Mouse (Mus musculus): ENCODE measurements around the gene Crybg3.

- TF ChIP-seq POLR2AphosphoS2 (IDR thresholded peaks at IDR 0.05; ENCODE audit: insufficient read length, low read depth) (no peak), TCF12 (IDR thresholded peaks at IDR 0.05; ENCODE audit: insufficient read depth, poor library complexity, severe bottlenecking) (no peak), POLR2A (IDR thresholded peaks at IDR 0.05; ENCODE audit: insufficient read length, low read depth) (no peak), MAX (IDR thresholded peaks at IDR 0.05; ENCODE audit: low read depth) (no peak), USF1 (IDR thresholded peaks at IDR 0.05; ENCODE audit: low read depth) (no peak), TCF3 (IDR thresholded peaks at IDR 0.05; ENCODE audit: insufficient read length, low read depth) (no peak), E2F4 (IDR thresholded peaks at IDR 0.05; ENCODE audit: insufficient read depth) (no peak), MYOD1 (IDR thresholded peaks at IDR 0.05; ENCODE audit: control insufficient read depth in 1 of 3, insufficient read length in 2 of 3, low read depth in 2 of 3) (no peak), CEBPB (IDR thresholded peaks at IDR 0.05; ENCODE audit: insufficient read depth, poor library complexity, severe bottlenecking) (no peak), MYOG (IDR thresholded peaks at IDR 0.05; ENCODE audit: control insufficient read depth in 1 of 3, insufficient read depth in 1 of 3, insufficient read length in 2 of 3, low read depth in 2 of 3) (no peak), SRF (IDR thresholded peaks at IDR 0.05; ENCODE audit: control insufficient read depth, insufficient read length, low read depth) (no peak), REST (IDR thresholded peaks at IDR 0.05; ENCODE audit: insufficient read depth, insufficient read length) (no peak)
Observed at GRCm38 (mm10) chr16:59463973-59464372, 136.8 kb downstream of the Crybg3 start.
